Mouse (Mus musculus) gastrocnemius, postnatal 4 days (tissue): ENCODE results near the gene Wfikkn1. TPM values are rescaled to one million over a fixed set of nuclear protein-coding genes. Genes with fewer than 3 reads are reported as not detected.

Experiments used
- microRNA-seq: library from miRNA; unstranded; fragments of <30 nt; microRNA quantifications from one replicate; pipeline ENCODE4 v1.2.0, GENCODE M21; 2021
- total RNA-seq, 2 experiments: library from RNA; stranded (reverse); gene quantifications; 2 replicates each; pipeline ENCODE4 v1.2.3; 2021

Gene Wfikkn1
- total RNA-seq, 2 experiments from 2014 or later: 0.88 to 1.4 TPM

Small RNA genes within 50 kb of the gene (microRNA-seq; reads per million reads assigned to microRNA genes)
- 1.5 reads per million for gene Mir3082

Other genes starting within 250 kb of the Wfikkn1 start
- not detected for gene Gng13, start 163.7 kb downstream of the Wfikkn1 start, total RNA-seq
- gene Chtf18, start 153.4 kb downstream of the Wfikkn1 start, total RNA-seq: 1 to 10 TPM; 7.7 to 8.6 TPM
- gene Rpusd1, start 153.2 kb downstream of the Wfikkn1 start, total RNA-seq: 1 to 10 TPM; 7.9 to 8.1 TPM
- gene Mslnl, start 144.8 kb downstream of the Wfikkn1 start, total RNA-seq: not detected
- under 1 TPM; 0.44 to 0.49 TPM for gene Msln, start 126.5 kb downstream of the Wfikkn1 start, total RNA-seq
- 10 to 100 TPM; 29.0 to 31.3 TPM for gene Narfl, start 107.1 kb downstream of the Wfikkn1 start, total RNA-seq
- 10 to 100 TPM; 31.3 to 32.5 TPM for gene Haghl, start 95.2 kb downstream of the Wfikkn1 start, total RNA-seq
- not detected for gene Ccdc78, start 94.3 kb downstream of the Wfikkn1 start, total RNA-seq
- gene Fam173a, start 88.0 kb downstream of the Wfikkn1 start, total RNA-seq: 10 to 100 TPM; 45.6 to 45.8 TPM
- under 1 TPM in 1 of 2 experiments, not detected in 1; 0.75 TPM for gene AC134908.4, start 85.2 kb downstream of the Wfikkn1 start, total RNA-seq
- 10 to 100 TPM; 46.3 to 51.6 TPM for gene Metrn, start 83.7 kb downstream of the Wfikkn1 start, total RNA-seq
- 1 to 10 TPM; 1.4 to 2.0 TPM for gene Fbxl16, start 71.8 kb downstream of the Wfikkn1 start, total RNA-seq
- gene Wdr24, start 57.2 kb downstream of the Wfikkn1 start, total RNA-seq: 10 to 100 TPM; 12.2 to 13.7 TPM
- 10 to 100 TPM; 31.6 to 32.4 TPM for gene Jmjd8, start 52.0 kb downstream of the Wfikkn1 start, total RNA-seq
- 100 to 1,000 TPM; 116 to 134 TPM for gene Stub1, start 47.5 kb downstream of the Wfikkn1 start, total RNA-seq
- gene Rhbdl1, start 43.6 kb downstream of the Wfikkn1 start, total RNA-seq: 1 to 10 TPM; 7.6 to 10.0 TPM
- gene Gm20683, start 39.1 kb downstream of the Wfikkn1 start, total RNA-seq: 1 to 10 TPM; 5.4 to 7.6 TPM
- 10 to 100 TPM; 34.9 to 41.5 TPM for gene Rhot2, start 36.0 kb downstream of the Wfikkn1 start, total RNA-seq
- gene Wdr90, start 19.4 kb downstream of the Wfikkn1 start, total RNA-seq: 10 to 100 TPM; 11.7 to 12.0 TPM
- 10 to 100 TPM; 46.1 to 48.6 TPM for gene Mcrip2, start 12.1 kb downstream of the Wfikkn1 start, total RNA-seq
- gene Mettl26, start 5.8 kb downstream of the Wfikkn1 start, total RNA-seq: 10 to 100 TPM; 20.0 to 21.3 TPM
- 10 to 100 TPM; 15.1 to 17.2 TPM for gene Rab40c, start 38.9 kb upstream of the Wfikkn1 start, total RNA-seq
- 10 to 100 TPM; 46.7 to 50.8 TPM for gene Pigq, start 64.1 kb upstream of the Wfikkn1 start, total RNA-seq
- not detected for gene Nhlrc4, start 64.1 kb upstream of the Wfikkn1 start, total RNA-seq
- gene A930017K11Rik, start 71.7 kb upstream of the Wfikkn1 start, total RNA-seq: not detected
- gene Capn15, start 104.9 kb upstream of the Wfikkn1 start, total RNA-seq: 10 to 100 TPM; 14.2 to 14.5 TPM
- gene Rab11fip3, start 188.7 kb upstream of the Wfikkn1 start, total RNA-seq: 10 to 100 TPM; 36.8 to 41.4 TPM
- 10 to 100 TPM in 1 of 2 experiments, 1 to 10 TPM in 1; 9.2 to 12.9 TPM for gene Decr2, start 209.5 kb upstream of the Wfikkn1 start, total RNA-seq
- gene Nme4, start 214.7 kb upstream of the Wfikkn1 start, total RNA-seq: 10 to 100 TPM; 13.5 to 18.3 TPM
- 1 to 10 TPM; 3.0 to 4.5 TPM for gene Tmem8, start 232.4 kb upstream of the Wfikkn1 start, total RNA-seq
- gene Mrpl28, start 242.6 kb upstream of the Wfikkn1 start, total RNA-seq: 10 to 100 TPM; 62.3 to 63.3 TPM